Mouse (Mus musculus): ENCODE measurements around the gene Grip2.

The Grip2 gene

GRCm38 (mm10) chr6:91827016-91827570 is at the start of gene Grip2:
Gene Grip2, minus strand, starts transcription at chr6:91827250.
- POLR2A ChIA-PET, result no interaction called here
- CTCF ChIA-PET, result interaction anchor here in 1 of 4 experiments (1.2 kb wide), 1 partner anchor 25 kb away, joined by 3 read pairs; no protein-coding TSS in a partner anchor

GRCm38 (mm10) chr6:91872781-91873180 is 45.7 kb upstream of the Grip2 start:
- ChIA-PET POLR2A (no interaction called here), CTCF (no interaction called here)

- ChIA-PET POLR2A (no interaction called here), CTCF (no interaction called here)
Observed at GRCm38 (mm10) chr6:91868091-91868490, 41.0 kb upstream of the Grip2 start.

- ChIA-PET CTCF (no interaction called here), POLR2A (interaction anchor here in 1 of 4 experiments (1.3 kb wide), 1 partner anchor 12 kb away, joined by 6 read pairs; the partner anchor contains the start of gene Ccdc174)
Observed at GRCm38 (mm10) chr6:91865601-91866000, 38.6 kb upstream of the Grip2 start.

- POLR2A ChIA-PET, result interaction anchor here in 1 of 4 experiments (1.3 kb wide), 1 partner anchor 13 kb away, joined by 6 read pairs; the partner anchor contains the start of gene Ccdc174
- CTCF ChIA-PET, result interaction anchor here in 3 of 4 experiments (0.6 to 0.7 kb wide), 3 partner anchors 207 to 429 kb away, joined by 3 to 7 read pairs (median 4); no protein-coding TSS in a partner anchor
Observed at GRCm38 (mm10) chr6:91864595-91864994, 37.5 kb upstream of the Grip2 start.

- POLR2A ChIA-PET, result interaction anchor here in 1 of 4 experiments (0.9 kb wide), 1 partner anchor 34 kb away, joined by 3 read pairs; no protein-coding TSS in a partner anchor
- CTCF ChIA-PET, result interaction anchor here in 1 of 4 experiments (0.5 kb wide), 1 partner anchor 76 kb away, joined by 13 read pairs; no protein-coding TSS in a partner anchor
Observed at GRCm38 (mm10) chr6:91862848-91863247, 35.8 kb upstream of the Grip2 start.

- ChIA-PET CTCF (interaction anchor here in 1 of 4 experiments (1.6 kb wide), 1 partner anchor 331 kb away, joined by 4 read pairs; no protein-coding TSS in a partner anchor), POLR2A (interaction anchor here in 1 of 4 experiments (0.6 kb wide), 2 partner anchors 11 to 720 kb away, joined by 3 to 4 read pairs; no protein-coding TSS in a partner anchor)
Observed at GRCm38 (mm10) chr6:91858339-91858738, 31.3 kb upstream of the Grip2 start.

GRCm38 (mm10) chr6:91852550-91852949 is 25.5 kb upstream of the Grip2 start:
- ChIA-PET CTCF (interaction anchor here (0.5 to 1.6 kb wide), 23 partner anchors 9 to 755 kb away, joined by 3 to 8 read pairs (median 4); no protein-coding TSS in a partner anchor), POLR2A (interaction anchor here in 3 of 4 experiments (0.6 to 2.5 kb wide), 4 partner anchors 10 to 325 kb away, joined by 3 to 6 read pairs (median 4); no protein-coding TSS in a partner anchor)

- ChIA-PET CTCF (interaction anchor here in 3 of 4 experiments (0.6 to 1.7 kb wide), 10 partner anchors 9 to 320 kb away, joined by 3 to 8 read pairs (median 3); no protein-coding TSS in a partner anchor), POLR2A (interaction anchor here in 2 of 4 experiments (1.3 to 1.5 kb wide), 3 partner anchors 9 to 317 kb away, joined by 3 to 6 read pairs (median 3); no protein-coding TSS in a partner anchor)
Observed at GRCm38 (mm10) chr6:91843628-91844153, 16.6 kb upstream of the Grip2 start.

GRCm38 (mm10) chr6:91842897-91843627 is 16.0 kb upstream of the Grip2 start:
- CTCF ChIA-PET, result interaction anchor here in 3 of 4 experiments (0.6 to 1.7 kb wide), 9 partner anchors 9 to 320 kb away, joined by 3 to 8 read pairs (median 3); no protein-coding TSS in a partner anchor

GRCm38 (mm10) chr6:91839010-91839871 is 12.2 kb upstream of the Grip2 start:
- ChIA-PET POLR2A (interaction anchor here in 3 of 4 experiments (0.6 to 1.2 kb wide), 4 partner anchors 9 to 469 kb away, joined by 3 to 4 read pairs (median 3); partner anchors contain the start of gene Wnt7a (in 1 of the 3)), CTCF (interaction anchor here in 1 of 4 experiments (2.5 kb wide), 1 partner anchor 13 kb away, joined by 7 read pairs; no protein-coding TSS in a partner anchor)

More at GRCm38 (mm10) chr6:91842897-91843627, 16.0 kb upstream of the Grip2 start:
- POLR2A ChIA-PET, result interaction anchor here in 3 of 4 experiments (0.5 to 1.5 kb wide), 8 partner anchors 9 to 1061 kb away, joined by 3 to 6 read pairs (median 4); no protein-coding TSS in a partner anchor

- ChIA-PET POLR2A (interaction anchor here in 2 of 4 experiments (0.6 to 0.7 kb wide), 2 partner anchors 37 to 52 kb away, joined by 3 read pairs; no protein-coding TSS in a partner anchor), CTCF (no interaction called here)
Observed at GRCm38 (mm10) chr6:91832863-91833440, 5.9 kb upstream of the Grip2 start.

- POLR2A ChIA-PET, result no interaction called here
- CTCF ChIA-PET, result interaction anchor here in 1 of 4 experiments (1.2 kb wide), 1 partner anchor 24 kb away, joined by 3 read pairs; no protein-coding TSS in a partner anchor
Observed at GRCm38 (mm10) chr6:91827926-91828325, 876 bp upstream of the Grip2 start.

- POLR2A ChIA-PET, result no interaction called here
- CTCF ChIA-PET, result interaction anchor here in 3 of 4 experiments (0.6 to 0.7 kb wide), 4 partner anchors 34 to 266 kb away, joined by 3 to 7 read pairs (median 4); no protein-coding TSS in a partner anchor
Observed at GRCm38 (mm10) chr6:91818271-91818670, 8.8 kb downstream of the Grip2 start.

- ChIA-PET CTCF (no interaction called here), POLR2A (no interaction called here)
Observed at GRCm38 (mm10) chr6:91815976-91816375, 11.1 kb downstream of the Grip2 start.

GRCm38 (mm10) chr6:91813611-91814010 is 13.4 kb downstream of the Grip2 start:
- POLR2A ChIA-PET, result no interaction called here

GRCm38 (mm10) chr6:91810007-91810406 is 17.0 kb downstream of the Grip2 start:
- ChIA-PET POLR2A (no interaction called here), CTCF (no interaction called here)

More at GRCm38 (mm10) chr6:91813611-91814010, 13.4 kb downstream of the Grip2 start:
- CTCF ChIA-PET, result no interaction called here

- POLR2A ChIA-PET, result interaction anchor here in 1 of 4 experiments (0.8 to 1.1 kb wide), 2 partner anchors 24 to 45 kb away, joined by 4 to 5 read pairs; no protein-coding TSS in a partner anchor
- CTCF ChIA-PET, result no interaction called here
Observed at GRCm38 (mm10) chr6:91808022-91808421, 19.0 kb downstream of the Grip2 start.
